Mouse (Mus musculus) heart, postnatal 0 days (tissue): ENCODE data around the gene Opa3. TPM values are rescaled to one million over a fixed set of nuclear protein-coding genes. Genes with fewer than 3 reads are reported as not detected.
"Not testable (repeated sequence)": the region's sequence is repeated elsewhere in the genome, so short reads cannot be mapped to it uniquely, and the experiment has no call there.

Experiments
- ATAC-seq: fragments of 200-750 bp; cut with Nextera tagmentation; 2 replicates; pipeline ENCODE4 v1.8.0; 2017; ENCODE audit warnings: low read depth, moderate number of reproducible peaks, moderate library complexity; ENCODE audit not compliant: insufficient read depth
- DNase-seq: peaks from one replicate; pipeline ENCODE4 v3.0.0-alpha.2; 2016; ENCODE audit warnings: low spot score
- H3K27ac ChIP-seq: fragments of 300-500 bp; sonication (generic); 2 replicates; pipeline ENCODE4 v1.5.1; 2014; ENCODE audit warnings: low read depth, mild to moderate bottlenecking
- H3K27me3 ChIP-seq: fragments of 300-500 bp; sonication (generic); 2 replicates; pipeline ENCODE4 v1.6.1; 2014; ENCODE audit warnings: low read length, mixed read lengths; ENCODE audit not compliant: control insufficient read depth, insufficient read depth
- H3K36me3 ChIP-seq: fragments of 300-500 bp; sonication (generic); replicated peaks from 2 replicates; pipeline ENCODE4 v1.6.1; 2014; ENCODE audit warnings: low read length, mixed read lengths; ENCODE audit not compliant: control insufficient read depth, insufficient read depth
- H3K4me1 ChIP-seq: fragments of 300-500 bp; sonication (generic); 2 replicates; pipeline ENCODE4 v1.6.1; 2014; ENCODE audit warnings: antibody characterized with exemption; ENCODE audit not compliant: control insufficient read depth, insufficient read depth
- H3K4me2 ChIP-seq: fragments of 300-500 bp; sonication (generic); 2 replicates; pipeline ENCODE4 v1.6.1; 2014; ENCODE audit warnings: low read depth, mild to moderate bottlenecking, low read length, moderate library complexity
- H3K4me3 ChIP-seq: fragments of 300-500 bp; sonication (generic); 2 replicates; pipeline ENCODE4 v1.5.1; 2014; ENCODE audit warnings: low read depth, low read length
- H3K9ac ChIP-seq: fragments of 300-500 bp; sonication (generic); replicated peaks from 2 replicates; pipeline ENCODE4 v1.6.1; 2014; ENCODE audit warnings: low read depth, low read length, mixed read lengths
- H3K9me3 ChIP-seq: fragments of 300-500 bp; sonication (generic); replicated peaks from 2 replicates; pipeline ENCODE4 v1.6.1; 2016; ENCODE audit warnings: low read length; ENCODE audit not compliant: control insufficient read depth
- CTCF ChIP-seq: IDR thresholded peaks from 2 replicates; pipeline ENCODE4 v1.5.1; 2016; ENCODE audit warnings: antibody characterized with exemption, control low read depth, low read depth
- EP300 ChIP-seq: IDR thresholded peaks from 2 replicates; pipeline ENCODE4 v1.6.1; 2016; ENCODE audit warnings: antibody characterized with exemption, low read depth
- WGBS: fragments of 180-500 bp; shearing (Covaris S2); extraction: QIAGEN DNeasy Blood & Tissue Kit; methylation state at CpG from one replicate; pipeline ENCODE4 v1.1.7; 2014; 5-methylcytosine and 5-hydroxymethylcytosine counted together
- polyA plus RNA-seq: library from polyadenylated mRNA; unstranded; fragments of >200 nt; fragmentation: Nextera tagmentation; extraction: Ambion mirVana; gene quantifications from 2 replicates; pipeline ENCODE4 v1.2.1, GENCODE M21; 2015
- total RNA-seq: library from RNA; depleted of rRNA; stranded (reverse); fragments of >200 nt; gene quantifications from 2 replicates; pipeline ENCODE4 v1.2.3, GENCODE M21; 2014; ENCODE audit warnings: low replicate concordance

The Opa3 gene
- total and polyA plus RNA-seq, 2 experiments from 2014 or later: 40.5 to 56.4 TPM

GRCm38 (mm10) chr7:19279052-19279451, 50.9 kb downstream of the Opa3 start:
- WGBS: 4% methylated on average over 34 of the region's 34 CpGs
- no peaks in the 10 kb centered on the region for H3K36me3 ChIP-seq
- H3K27me3 ChIP-seq: peaks cover 52% of the 10 kb centered on the region
- peaks cover 13% of the 10 kb centered on the region; the same call in 1 of the 2 replicates for H3K4me1 ChIP-seq
- DNase-seq (no peak), ATAC-seq (no peak)
- TF ChIP-seq CTCF (no peak), EP300 (no peak)
- H3K4me3 ChIP-seq: peak overlapping the region; percentile 36
- no peaks in the 10 kb centered on the region for H3K9me3 ChIP-seq
- no peak overlapping the region for H3K27ac ChIP-seq
- H3K9ac ChIP-seq: no peak overlapping the region
- H3K4me2 ChIP-seq: peak overlapping the region; percentile 52

GRCm38 (mm10) chr7:19279581-19280114, 51.5 kb downstream of the Opa3 start, which contains the start of gene Ppm1n:
Gene Ppm1n, minus strand, starts transcription at chr7:19280064.
- no peak for TF ChIP-seq EP300
- TF ChIP-seq CTCF: peak; percentile 17
- H3K4me1 ChIP-seq: peaks cover 13% of the 10 kb centered on the region; the same call in 1 of the 2 replicates
- peak within 1 kb of the TSS; percentile 36 for H3K4me3 ChIP-seq
- H3K9ac ChIP-seq: no peak within 1 kb of the TSS
- no peaks in the 10 kb centered on the region for H3K9me3 ChIP-seq
- H3K4me2 ChIP-seq: peak within 1 kb of the TSS; percentile 52
- no peaks in the 10 kb centered on the region for H3K36me3 ChIP-seq
- no peak for ATAC-seq
- H3K27ac ChIP-seq: no peak within 1 kb of the TSS
- H3K27me3 ChIP-seq: peaks cover 52% of the 10 kb centered on the region
- WGBS: under 1% methylated on average over 46 of the region's 46 CpGs
- DNase-seq: no peak

GRCm38 (mm10) chr7:19281680-19282304, 53.7 kb downstream of the Opa3 start:
- not testable (repeated sequence) for DNase-seq, H3K9me3 ChIP-seq, H3K27ac ChIP-seq, H3K36me3 ChIP-seq, H3K9ac ChIP-seq, ATAC-seq
- H3K27me3 ChIP-seq: peaks cover 52% of the 10 kb centered on the region
- 21% methylated on average over 6 of the region's 6 CpGs for WGBS
- peaks cover 13% of the 10 kb centered on the region; the same call in 1 of the 2 replicates for H3K4me1 ChIP-seq
- H3K4me3 ChIP-seq: peak overlapping the region; percentile 47
- peak; percentile 62 for TF ChIP-seq CTCF
- peak overlapping the region; percentile 96; the same call in 1 of the 2 replicates for H3K4me2 ChIP-seq

- Histone ChIP-seq H3K4me1 (peaks cover 13% of the 10 kb centered on the region; the same call in 1 of the 2 replicates), H3K36me3 (no peaks in the 10 kb centered on the region), H3K27ac (no peak within 1 kb of the TSS), H3K4me3 (peak within 1 kb of the TSS; percentile 47), H3K4me2 (peak within 1 kb of the TSS; percentile 96), H3K9me3 (no peaks in the 10 kb centered on the region), H3K9ac (no peak within 1 kb of the TSS), H3K27me3 (peaks cover 51% of the 10 kb centered on the region)
- WGBS: 1% methylated on average over 37 of the region's 37 CpGs
- ATAC-seq (peak; percentile 62), DNase-seq (no peak)
- TF ChIP-seq CTCF (no peak), EP300 (no peak)
Measured at GRCm38 (mm10) chr7:19282385-19282784, 54.3 kb downstream of the Opa3 start, which contains the start of gene Rtn2. Gene Rtn2, plus strand, starts transcription at chr7:19282624.

- Histone ChIP-seq H3K9me3 (no peaks in the 10 kb centered on the region), H3K9ac (no peak overlapping the region), H3K27ac (no peak overlapping the region), H3K4me3 (peak overlapping the region; percentile 47), H3K4me2 (peak overlapping the region; percentile 96), H3K36me3 (no peaks in the 10 kb centered on the region), H3K4me1 (peaks cover 13% of the 10 kb centered on the region; the same call in 1 of the 2 replicates), H3K27me3 (peaks cover 46% of the 10 kb centered on the region)
- TF ChIP-seq CTCF (no peak), EP300 (no peak)
- DNase-seq (no peak), ATAC-seq (peak; percentile 75)
- WGBS: 1% methylated on average over 32 of the region's 35 CpGs
Measured at GRCm38 (mm10) chr7:19282791-19283405, 54.8 kb downstream of the Opa3 start.
